Mouse (Mus musculus): ENCODE measurements around the gene Ecm1. TPM values are rescaled to one million over a fixed set of nuclear protein-coding genes. Genes with fewer than 3 reads are reported as not detected.
"Not testable (repeated sequence)": the region's sequence is repeated elsewhere in the genome, so short reads cannot be mapped to it uniquely, and the experiment has no call there.

Ecm1 gene
- polyA plus RNA-seq, 1 experiment = 9.9 TPM

DNA sequence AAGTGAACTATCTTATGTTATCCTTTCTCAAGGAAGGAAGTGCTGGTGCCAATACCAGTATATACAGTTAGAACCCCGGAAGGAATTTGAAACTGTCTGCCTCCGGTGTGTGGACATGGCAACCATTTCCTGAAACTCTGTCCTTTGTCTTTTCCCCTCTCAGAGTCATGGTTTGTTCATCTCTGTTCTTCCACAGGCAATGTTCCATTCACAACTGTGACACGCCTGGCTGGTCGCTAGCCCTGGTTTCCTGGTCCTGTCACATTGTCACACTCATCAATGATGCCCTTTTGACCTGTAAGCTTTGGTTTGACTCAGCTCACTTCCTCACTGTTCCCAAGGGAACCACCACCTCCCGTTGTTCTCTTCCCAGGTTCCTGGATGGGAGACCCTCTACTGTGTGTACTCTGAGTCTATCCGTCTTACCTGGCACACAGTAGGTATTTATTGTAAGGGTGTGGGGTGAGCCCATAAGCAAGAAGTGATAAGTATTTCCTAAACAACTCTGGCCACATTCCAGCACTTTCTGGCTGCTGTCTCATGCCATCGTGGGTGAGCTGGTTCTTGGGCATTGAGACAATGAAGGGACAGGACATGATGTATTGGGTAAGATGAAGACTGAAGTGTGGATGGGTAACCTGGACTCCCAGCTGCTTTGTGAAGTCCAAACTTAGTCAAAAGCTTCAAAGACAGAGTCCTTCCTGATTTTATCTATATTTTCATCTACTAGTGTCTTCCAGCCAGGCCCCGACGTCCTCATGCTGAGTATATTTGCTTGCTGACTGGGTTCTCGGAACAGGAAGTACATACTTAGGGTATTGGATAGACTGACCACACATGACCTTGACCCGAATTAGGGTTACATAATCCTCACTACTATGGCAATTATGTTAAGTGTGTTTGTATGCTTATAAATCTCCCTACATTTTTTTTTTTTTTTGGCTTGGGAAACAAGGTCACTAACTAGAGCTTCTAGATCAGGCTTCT lies 45.3 kb downstream of the Ecm1 start:
- no peak overlapping the region for H3K27ac ChIP-seq (ENCODE audit: insufficient read depth, low read length)
- no peak for TF ChIP-seq EP300 (IDR thresholded peaks at IDR 0.05; ENCODE audit: insufficient read depth, low read depth, low read length)
- no peak for TF ChIP-seq CTCF (IDR thresholded peaks at IDR 0.05; ENCODE audit: low read depth, low read length)
- TF ChIP-seq POLR2A (IDR thresholded peaks at IDR 0.05; ENCODE audit: insufficient read depth, low read length) = no peak
- H3K9me3 ChIP-seq (replicated peaks; ENCODE audit: control insufficient read depth, insufficient read depth, low read length, poor library complexity, severe bottlenecking) = no peaks in the 10 kb centered on the region
- no peaks in the 10 kb centered on the region for H3K36me3 ChIP-seq (ENCODE audit: control insufficient read depth, insufficient read depth, low read length, poor library complexity, severe bottlenecking)
- no peak overlapping the region for H3K4me3 ChIP-seq (ENCODE audit: low read depth, low read length)
- H3K9ac ChIP-seq (ENCODE audit: low read depth, poor library complexity, severe bottlenecking) = no peak overlapping the region
- H3K4me1 ChIP-seq (ENCODE audit: control insufficient read depth, insufficient read depth, low read length) = no peaks in the 10 kb centered on the region
- H3K27me3 ChIP-seq (ENCODE audit: control insufficient read depth, insufficient read depth, low read length, poor library complexity, severe bottlenecking) = no peaks in the 10 kb centered on the region

DNA sequence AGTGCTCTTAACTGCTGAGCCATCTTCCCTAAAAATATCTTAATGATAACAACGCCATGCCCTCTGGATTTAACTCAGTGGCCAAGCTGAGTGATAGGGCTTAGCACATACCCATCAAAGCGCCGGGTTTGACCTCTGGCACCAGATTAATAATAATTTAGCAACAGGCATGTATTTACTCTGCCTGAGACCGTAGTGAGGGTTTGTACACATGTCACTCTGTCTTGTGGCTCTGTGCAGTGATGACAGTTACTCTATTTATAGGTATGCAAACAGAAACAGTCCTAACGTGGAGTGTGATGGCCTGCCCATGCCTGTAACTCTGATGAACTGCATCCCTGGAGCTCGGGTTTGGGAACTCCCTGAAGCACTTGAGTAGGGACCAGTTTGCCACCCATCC lies 46.7 kb downstream of the Ecm1 start:
- H3K4me1 ChIP-seq (ENCODE audit: control insufficient read depth, insufficient read depth, low read length) = peaks cover 1% of the 10 kb centered on the region
- TF ChIP-seq EP300 (IDR thresholded peaks at IDR 0.05; ENCODE audit: insufficient read depth, low read depth, low read length) = no peak
- TF ChIP-seq POLR2A (IDR thresholded peaks at IDR 0.05; ENCODE audit: insufficient read depth, low read length) = no peak
- no peak for TF ChIP-seq CTCF (IDR thresholded peaks at IDR 0.05; ENCODE audit: low read depth, low read length)

DNA sequence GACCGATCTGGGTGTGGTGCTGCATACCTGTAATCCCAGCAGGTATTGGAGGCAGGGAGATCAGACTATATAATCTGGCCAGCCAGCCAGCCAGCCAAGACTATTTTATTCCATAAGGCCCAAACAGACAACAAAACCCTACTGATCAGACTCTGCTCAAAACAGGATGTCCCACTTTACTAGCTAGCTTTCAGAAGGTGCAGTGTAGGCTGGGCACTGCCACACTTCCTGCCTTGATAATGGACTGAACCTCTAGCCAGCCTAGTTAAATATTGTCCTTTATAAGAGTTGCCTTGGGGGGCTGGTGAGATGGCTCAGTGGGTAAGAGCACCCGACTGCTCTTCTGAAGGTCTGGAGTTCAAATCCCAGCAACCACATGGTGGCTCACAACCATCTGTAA lies 48.8 kb downstream of the Ecm1 start:
- not testable (repeated sequence) for H3K9me3 ChIP-seq (replicated peaks; ENCODE audit: control insufficient read depth, insufficient read depth, low read length, poor library complexity, severe bottlenecking); H3K9ac ChIP-seq (ENCODE audit: low read depth, poor library complexity, severe bottlenecking); H3K27me3 ChIP-seq (ENCODE audit: control insufficient read depth, insufficient read depth, low read length, poor library complexity, severe bottlenecking); H3K36me3 ChIP-seq (ENCODE audit: control insufficient read depth, insufficient read depth, low read length, poor library complexity, severe bottlenecking); H3K27ac ChIP-seq (ENCODE audit: insufficient read depth, low read length); H3K4me1 ChIP-seq (ENCODE audit: control insufficient read depth, insufficient read depth, low read length); H3K4me3 ChIP-seq (ENCODE audit: low read depth, low read length)

More for the DNA sequence above, 46.7 kb downstream of the Ecm1 start:
- Histone ChIP-seq H3K36me3 (ENCODE audit: control insufficient read depth, insufficient read depth, low read length, poor library complexity, severe bottlenecking) (no peaks in the 10 kb centered on the region), H3K27ac (ENCODE audit: insufficient read depth, low read length) (no peak overlapping the region), H3K27me3 (ENCODE audit: control insufficient read depth, insufficient read depth, low read length, poor library complexity, severe bottlenecking) (no peaks in the 10 kb centered on the region), H3K4me3 (ENCODE audit: low read depth, low read length) (no peak overlapping the region), H3K9ac (ENCODE audit: low read depth, poor library complexity, severe bottlenecking) (no peak overlapping the region), H3K9me3 (replicated peaks; ENCODE audit: control insufficient read depth, insufficient read depth, low read length, poor library complexity, severe bottlenecking) (no peaks in the 10 kb centered on the region)

DNA sequence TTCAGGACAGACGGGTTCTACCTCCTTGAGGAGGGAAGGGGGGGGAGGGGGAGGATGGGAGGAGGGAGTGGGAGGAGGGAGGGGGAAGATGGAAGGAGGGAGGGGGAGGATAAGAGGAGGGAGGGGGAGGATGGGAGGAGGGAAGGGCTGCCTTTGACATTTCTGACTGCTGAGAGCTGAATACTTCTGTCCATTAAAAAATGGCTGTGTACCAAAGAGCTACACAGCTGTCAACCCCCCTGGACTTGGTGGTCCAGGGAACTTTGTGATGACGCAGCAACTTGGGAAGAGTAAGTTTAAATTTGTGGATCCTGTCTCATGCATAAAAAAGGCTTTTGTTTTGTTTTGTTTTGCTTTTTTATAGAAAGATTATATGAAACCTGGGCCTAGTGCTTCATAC lies 49.4 kb downstream of the Ecm1 start:
- Histone ChIP-seq H3K27ac (ENCODE audit: insufficient read depth, low read length) (no peak overlapping the region), H3K4me3 (ENCODE audit: low read depth, low read length) (no peak overlapping the region), H3K4me1 (ENCODE audit: control insufficient read depth, insufficient read depth, low read length) (peaks cover 8% of the 10 kb centered on the region)

DNA sequence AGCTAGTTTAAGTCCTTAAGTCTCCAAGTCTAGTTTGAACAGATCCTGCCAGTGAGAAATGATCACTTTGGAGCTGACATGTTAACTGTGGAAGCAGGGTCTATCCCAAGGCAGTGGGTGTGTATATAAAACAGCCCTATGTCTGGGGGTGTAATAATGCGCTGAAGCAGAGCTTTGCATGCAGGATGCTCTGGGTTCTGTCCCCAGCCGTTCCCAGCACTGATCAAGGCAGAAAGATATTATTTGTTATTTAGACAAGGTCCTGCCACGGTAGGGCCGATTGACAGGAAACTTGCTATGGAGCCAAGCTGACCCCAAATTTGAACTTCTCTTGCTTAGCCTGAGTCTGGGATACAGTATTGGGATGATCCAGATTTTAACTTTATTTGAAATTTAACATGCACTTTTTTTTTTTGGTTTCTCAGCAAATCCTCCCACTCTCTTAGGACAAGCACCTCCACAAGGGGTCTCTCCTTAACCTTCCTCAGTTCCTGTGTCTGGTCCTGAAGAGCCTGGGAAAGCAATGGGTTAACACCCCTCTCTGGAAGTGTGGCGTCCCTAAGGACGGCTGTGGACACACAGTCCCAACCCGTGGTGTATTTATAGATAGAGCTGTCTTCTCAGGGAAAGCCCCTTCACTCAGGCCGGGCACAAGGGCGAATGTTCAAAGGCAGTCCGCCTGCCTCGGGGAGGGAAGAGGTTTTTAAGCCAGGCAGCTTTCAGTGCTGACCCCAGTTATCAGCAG lies 50.0 kb downstream of the Ecm1 start:
- Histone ChIP-seq H3K4me3 (ENCODE audit: low read depth, low read length) (no peak overlapping the region), H3K9ac (ENCODE audit: low read depth, poor library complexity, severe bottlenecking) (no peak overlapping the region), H3K27me3 (ENCODE audit: control insufficient read depth, insufficient read depth, low read length, poor library complexity, severe bottlenecking) (no peaks in the 10 kb centered on the region), H3K4me1 (ENCODE audit: control insufficient read depth, insufficient read depth, low read length) (peaks cover 10% of the 10 kb centered on the region), H3K9me3 (replicated peaks; ENCODE audit: control insufficient read depth, insufficient read depth, low read length, poor library complexity, severe bottlenecking) (no peaks in the 10 kb centered on the region), H3K27ac (ENCODE audit: insufficient read depth, low read length) (no peak overlapping the region), H3K36me3 (ENCODE audit: control insufficient read depth, insufficient read depth, low read length, poor library complexity, severe bottlenecking) (no peaks in the 10 kb centered on the region)
- no peak for TF ChIP-seq CTCF (IDR thresholded peaks at IDR 0.05; ENCODE audit: low read depth, low read length)
- no peak for TF ChIP-seq EP300 (IDR thresholded peaks at IDR 0.05; ENCODE audit: insufficient read depth, low read depth, low read length)
- TF ChIP-seq POLR2A (IDR thresholded peaks at IDR 0.05; ENCODE audit: insufficient read depth, low read length) = no peak

More for the DNA sequence above, 49.4 kb downstream of the Ecm1 start:
- no peak for TF ChIP-seq EP300 (IDR thresholded peaks at IDR 0.05; ENCODE audit: insufficient read depth, low read depth, low read length)
- TF ChIP-seq POLR2A (IDR thresholded peaks at IDR 0.05; ENCODE audit: insufficient read depth, low read length) = no peak
- TF ChIP-seq CTCF (IDR thresholded peaks at IDR 0.05; ENCODE audit: low read depth, low read length) = no peak
- Histone ChIP-seq H3K9ac (ENCODE audit: low read depth, poor library complexity, severe bottlenecking) (no peak overlapping the region), H3K27me3 (ENCODE audit: control insufficient read depth, insufficient read depth, low read length, poor library complexity, severe bottlenecking) (no peaks in the 10 kb centered on the region), H3K36me3 (ENCODE audit: control insufficient read depth, insufficient read depth, low read length, poor library complexity, severe bottlenecking) (no peaks in the 10 kb centered on the region), H3K9me3 (replicated peaks; ENCODE audit: control insufficient read depth, insufficient read depth, low read length, poor library complexity, severe bottlenecking) (no peaks in the 10 kb centered on the region)

Measured in ES-Bruce4 (cell line).